Mouse (Mus musculus) lung, postnatal 0 days (tissue): ENCODE data around the gene Elovl3. TPM values are rescaled to one million over a fixed set of nuclear protein-coding genes. Genes with fewer than 3 reads are reported as not detected.

Experiments used
- ATAC-seq: fragments of 200-750 bp; cut with Nextera tagmentation; 2 replicates; pipeline ENCODE4 v1.8.0; 2017; ENCODE audit warnings: moderate library complexity
- DNase-seq: peaks from one replicate; pipeline ENCODE4 v3.0.0-alpha.2; 2016; ENCODE audit warnings: low spot score
- H3K27ac ChIP-seq: fragments of 300-500 bp; sonication (generic); 2 replicates; pipeline ENCODE4 v1.5.1; 2014; ENCODE audit warnings: antibody characterized with exemption, mild to moderate bottlenecking, low read length, mixed read lengths
- H3K27me3 ChIP-seq: fragments of 300-500 bp; sonication (generic); replicated peaks from 2 replicates; pipeline ENCODE4 v1.6.1; 2014; ENCODE audit warnings: low read length, mixed read lengths; ENCODE audit not compliant: insufficient read depth
- H3K36me3 ChIP-seq: fragments of 300-500 bp; sonication (generic); 2 replicates; pipeline ENCODE4 v1.6.1; 2014; ENCODE audit warnings: low read length, mixed read lengths; ENCODE audit not compliant: insufficient read depth
- H3K4me1 ChIP-seq: fragments of 300-500 bp; sonication (generic); 2 replicates; pipeline ENCODE4 v1.6.1; 2014; ENCODE audit warnings: antibody characterized with exemption, low read depth, low read length, mixed read lengths; ENCODE audit not compliant: insufficient read depth
- H3K4me2 ChIP-seq: fragments of 300-500 bp; sonication (generic); replicated peaks from 2 replicates; pipeline ENCODE4 v1.6.1; 2014; ENCODE audit warnings: low read depth, mild to moderate bottlenecking, low read length, moderate library complexity, mixed read lengths
- H3K4me3 ChIP-seq: fragments of 300-500 bp; sonication (generic); 2 replicates; pipeline ENCODE4 v1.5.1; 2014; ENCODE audit warnings: low read depth, low read length
- H3K9ac ChIP-seq: fragments of 300-500 bp; sonication (generic); replicated peaks from 2 replicates; pipeline ENCODE4 v1.6.1; 2014; ENCODE audit warnings: low read depth, mild to moderate bottlenecking
- H3K9me3 ChIP-seq: fragments of 300-500 bp; sonication (generic); 2 replicates; pipeline ENCODE4 v1.6.1; 2016; ENCODE audit warnings: low read length, mixed read lengths
- CTCF ChIP-seq: IDR thresholded peaks from 2 replicates; pipeline ENCODE4 v1.5.1; 2016; ENCODE audit warnings: antibody characterized with exemption, mild to moderate bottlenecking
- EP300 ChIP-seq: IDR thresholded peaks from 2 replicates; pipeline ENCODE4 v1.6.1; 2016; ENCODE audit warnings: antibody characterized with exemption, mild to moderate bottlenecking, control low read depth
- WGBS: fragments of 180-500 bp; shearing (Covaris S2); extraction: QIAGEN DNeasy Blood & Tissue Kit; methylation state at CpG from one replicate; pipeline ENCODE4 v1.1.7; 2014; 5-methylcytosine and 5-hydroxymethylcytosine counted together
- polyA plus RNA-seq: library from polyadenylated mRNA; unstranded; fragments of >200 nt; fragmentation: Nextera tagmentation; extraction: Ambion mirVana; gene quantifications from 2 replicates; pipeline ENCODE4 v1.2.1, GENCODE M21; 2015

Elovl3 gene
- polyA plus RNA-seq, 1 experiment from 2014 or later = not detected

DNA sequence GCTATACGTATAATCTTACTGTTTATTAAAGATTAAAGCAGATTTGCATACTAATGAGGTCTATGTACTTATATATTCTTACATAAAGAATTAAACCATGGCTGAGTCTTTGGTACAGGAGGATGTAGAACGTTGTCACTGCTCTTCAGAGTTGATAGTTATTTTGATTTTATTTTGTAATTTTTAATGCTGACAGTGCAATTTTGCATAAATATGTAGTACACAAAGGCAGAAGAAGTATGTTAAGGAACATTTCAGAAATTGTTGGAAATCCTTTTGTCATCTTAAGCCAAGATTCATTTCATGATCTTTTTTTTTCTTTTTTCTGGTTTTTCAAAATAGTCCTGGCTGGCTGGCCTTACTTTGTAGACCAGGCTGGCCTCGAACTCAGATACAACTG, 37.7 kb downstream of the Elovl3 start:
- Histone ChIP-seq H3K36me3 (peaks cover 20% of the 10 kb centered on the region), H3K9ac (no peak overlapping the region), H3K4me3 (no peak overlapping the region), H3K27me3 (no peaks in the 10 kb centered on the region), H3K4me1 (no peaks in the 10 kb centered on the region), H3K9me3 (no peaks in the 10 kb centered on the region), H3K27ac (no peak overlapping the region), H3K4me2 (no peak overlapping the region)
- TF ChIP-seq EP300 = no peak
- no peak for TF ChIP-seq CTCF
- WGBS = 74% methylated on average over 3 of the region's 3 CpGs
- no peak for DNase-seq
- no peak for ATAC-seq

- 75% methylated on average over 1 of the region's 1 CpGs for WGBS
- ATAC-seq (no peak), DNase-seq (no peak)
These were observed 38.2 kb downstream of the Elovl3 start for GRCm38 (mm10) chr19:46169913-46170312.

DNA sequence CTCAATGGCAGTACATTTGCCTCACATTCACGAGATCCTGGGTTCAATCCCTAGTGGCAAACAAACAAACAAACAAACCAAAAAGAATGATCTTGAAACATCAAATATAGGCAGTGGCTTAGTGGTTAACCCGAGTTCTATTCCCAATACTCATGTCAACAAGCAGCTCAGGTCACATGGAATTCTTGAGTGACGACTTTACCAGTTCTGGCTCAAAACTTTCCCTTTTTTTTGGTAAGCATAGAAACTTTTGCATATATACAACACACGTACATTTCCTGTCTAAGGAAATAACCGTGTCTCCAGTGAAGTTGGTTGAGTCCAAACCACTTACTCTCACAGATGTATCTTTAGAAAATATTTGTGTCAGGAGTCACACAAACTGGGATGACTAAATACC, 40.8 kb downstream of the Elovl3 start:
- ATAC-seq (no peak), DNase-seq (no peak)
- Histone ChIP-seq H3K27ac (no peak overlapping the region), H3K27me3 (no peaks in the 10 kb centered on the region), H3K36me3 (peaks cover 12% of the 10 kb centered on the region; the same call in 1 of the 2 replicates), H3K9ac (no peak overlapping the region), H3K4me2 (no peak overlapping the region), H3K4me3 (no peak overlapping the region), H3K4me1 (no peaks in the 10 kb centered on the region), H3K9me3 (no peaks in the 10 kb centered on the region)
- WGBS = 51% methylated on average over 5 of the region's 5 CpGs
- TF ChIP-seq EP300 (no peak), CTCF (no peak)

More at GRCm38 (mm10) chr19:46169913-46170312, 38.2 kb downstream of the Elovl3 start:
- H3K9ac ChIP-seq = no peak overlapping the region
- H3K9me3 ChIP-seq = no peaks in the 10 kb centered on the region
- no peak overlapping the region for H3K4me3 ChIP-seq
- H3K27ac ChIP-seq = no peak overlapping the region
- TF ChIP-seq CTCF (no peak), EP300 (no peak)
- H3K27me3 ChIP-seq = no peaks in the 10 kb centered on the region
- H3K4me1 ChIP-seq = no peaks in the 10 kb centered on the region
- H3K36me3 ChIP-seq = peaks cover 17% of the 10 kb centered on the region; the same call in 1 of the 2 replicates
- no peak overlapping the region for H3K4me2 ChIP-seq

GRCm38 (mm10) chr19:46175173-46175572, 43.5 kb downstream of the Elovl3 start:
- H3K36me3 ChIP-seq = peaks cover 12% of the 10 kb centered on the region; the same call in 1 of the 2 replicates
- no peaks in the 10 kb centered on the region for H3K9me3 ChIP-seq
- H3K4me3 ChIP-seq = no peak overlapping the region
- no peak for TF ChIP-seq CTCF
- TF ChIP-seq EP300 = no peak
- ATAC-seq (peak; percentile 17; the same call in 1 of the 2 replicates), DNase-seq (peak; percentile 32)
- no peak overlapping the region for H3K9ac ChIP-seq
- no peak overlapping the region for H3K4me2 ChIP-seq
- H3K27ac ChIP-seq = no peak overlapping the region
- H3K4me1 ChIP-seq = no peaks in the 10 kb centered on the region
- no peaks in the 10 kb centered on the region for H3K27me3 ChIP-seq

DNA sequence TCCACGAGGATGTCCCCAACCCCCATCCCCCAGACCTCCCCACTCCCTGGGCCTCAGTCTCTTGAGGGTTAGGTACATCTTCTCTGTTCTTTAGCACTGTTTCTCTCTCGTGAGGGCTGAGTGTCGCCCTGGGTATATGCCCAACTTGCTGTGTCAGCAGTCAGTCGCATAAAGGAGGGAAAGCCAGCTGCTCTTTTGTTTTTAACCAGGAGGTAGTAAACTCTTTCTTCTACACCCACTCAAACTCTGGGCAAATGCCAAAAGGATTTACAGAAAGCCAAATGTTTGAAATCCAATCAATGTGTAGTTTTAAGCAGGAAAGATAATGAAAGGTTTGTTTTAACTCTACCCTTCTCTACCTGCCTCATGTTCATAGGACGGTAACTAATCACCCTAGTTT, 45.3 kb downstream of the Elovl3 start:
- H3K9ac ChIP-seq = no peak overlapping the region
- ATAC-seq (no peak), DNase-seq (no peak)
- no peaks in the 10 kb centered on the region for H3K27me3 ChIP-seq
- H3K4me3 ChIP-seq = no peak overlapping the region
- H3K4me2 ChIP-seq = no peak overlapping the region
- TF ChIP-seq EP300 = no peak
- TF ChIP-seq CTCF = no peak
- no peaks in the 10 kb centered on the region for H3K9me3 ChIP-seq
- H3K36me3 ChIP-seq = no peaks in the 10 kb centered on the region
- H3K27ac ChIP-seq = no peak overlapping the region
- no peaks in the 10 kb centered on the region for H3K4me1 ChIP-seq
- WGBS = 50% methylated on average over 5 of the region's 5 CpGs

DNA sequence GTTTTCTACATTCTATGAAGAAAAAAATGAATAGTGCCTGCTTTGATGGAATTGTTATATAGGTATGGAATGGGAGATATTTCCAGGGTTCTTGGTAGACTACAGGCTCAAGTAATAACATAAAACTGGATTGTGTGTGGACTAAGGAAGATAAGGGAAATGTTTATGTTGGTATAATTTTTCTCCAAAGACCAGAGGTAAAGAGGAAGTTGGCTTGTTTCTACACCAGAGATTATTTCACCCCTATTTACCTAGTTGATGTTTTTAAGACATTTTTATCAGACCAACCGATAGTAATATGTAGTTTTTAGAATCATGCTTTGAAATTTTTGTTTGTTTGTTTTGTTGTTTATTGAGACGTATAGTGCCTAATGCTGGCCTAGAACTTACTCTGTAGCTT, 48.6 kb downstream of the Elovl3 start:
- 81% methylated on average over 2 of the region's 2 CpGs for WGBS

GRCm38 (mm10) chr19:46182241-46182640, 50.5 kb downstream of the Elovl3 start:
- TF ChIP-seq EP300 = no peak
- TF ChIP-seq CTCF = no peak
- ATAC-seq = no peak
- H3K9me3 ChIP-seq = no peaks in the 10 kb centered on the region
- no peaks in the 10 kb centered on the region for H3K27me3 ChIP-seq
- 97% methylated on average over 3 of the region's 3 CpGs for WGBS
- no peak overlapping the region for H3K4me3 ChIP-seq
- no peak overlapping the region for H3K9ac ChIP-seq
- no peaks in the 10 kb centered on the region for H3K4me1 ChIP-seq
- no peak overlapping the region for H3K27ac ChIP-seq
- no peak for DNase-seq
- no peaks in the 10 kb centered on the region; the same call in 1 of the 2 replicates for H3K36me3 ChIP-seq
- H3K4me2 ChIP-seq = no peak overlapping the region

More for the DNA sequence above, 48.6 kb downstream of the Elovl3 start:
- Histone ChIP-seq H3K9ac (no peak overlapping the region), H3K4me2 (no peak overlapping the region), H3K27ac (no peak overlapping the region), H3K4me1 (no peaks in the 10 kb centered on the region), H3K36me3 (no peaks in the 10 kb centered on the region; the same call in 1 of the 2 replicates), H3K4me3 (no peak overlapping the region), H3K9me3 (no peaks in the 10 kb centered on the region), H3K27me3 (no peaks in the 10 kb centered on the region)
- ATAC-seq (no peak), DNase-seq (no peak)
- no peak for TF ChIP-seq CTCF
- TF ChIP-seq EP300 = no peak

Other genes with a start within 250 kb of the Elovl3 start
- gene Armh3, start 133.4 kb upstream of the Elovl3 start, polyA plus RNA-seq = 8.8 and 9.0 TPM in 2 replicates
- gene Hps6, start 128.4 kb upstream of the Elovl3 start, polyA plus RNA-seq = 8.9 and 9.6 TPM in 2 replicates
- 6.0 and 6.9 TPM in 2 replicates for gene Pprc1, start 87.0 kb upstream of the Elovl3 start, polyA plus RNA-seq
- 96.3 and 107 TPM in 2 replicates for gene Ldb1, start 86.7 kb upstream of the Elovl3 start, polyA plus RNA-seq
- gene Nolc1, start 56.0 kb upstream of the Elovl3 start, polyA plus RNA-seq = 22.5 and 26.0 TPM in 2 replicates
- not detected in 2 replicates for gene Pitx3, start 16.4 kb downstream of the Elovl3 start, polyA plus RNA-seq
- gene Gbf1, start 20.6 kb downstream of the Elovl3 start, polyA plus RNA-seq = 32.1 and 34.3 TPM in 2 replicates
- 12.5 and 21.1 TPM in 2 replicates for gene Nfkb2, start 172.4 kb downstream of the Elovl3 start, polyA plus RNA-seq
- 2.7 and 4.9 TPM in 2 replicates for gene Psd, start 195.3 kb downstream of the Elovl3 start, polyA plus RNA-seq
- gene Fbxl15, start 196.3 kb downstream of the Elovl3 start, polyA plus RNA-seq = 12.9 and 13.0 TPM in 2 replicates
- 94.9 and 99.9 TPM in 2 replicates for gene Cuedc2, start 206.8 kb downstream of the Elovl3 start, polyA plus RNA-seq
- 6.4 and 6.6 TPM in 2 replicates for gene Mfsd13a, start 209.2 kb downstream of the Elovl3 start, polyA plus RNA-seq
- 5.0 and 7.1 TPM in 2 replicates for gene 2310034G01Rik, start 218.4 kb downstream of the Elovl3 start, polyA plus RNA-seq